Mouse (Mus musculus) layer of hippocampus, postnatal 10 days (tissue): ENCODE measurements around the gene Arhgef9. TPM values are rescaled to one million over a fixed set of nuclear protein-coding genes. Genes with fewer than 3 reads are reported as not detected.

Source experiments
- DNase-seq, 2 experiments: peaks; one replicate each; pipeline ENCODE4 v3.0.0; 2021; ENCODE audit warnings: low spot score in 2 of 2
- total RNA-seq, 2 experiments: library from RNA; stranded (reverse); gene quantifications; 2 replicates each; pipeline ENCODE4 v1.2.3; 2021

The Arhgef9 gene
- total RNA-seq, 2 experiments from 2014 or later: 139 to 150 TPM

- no peak for DNase-seq
Observed at GRCm38 (mm10) chrX:95012033-95012432, 184.6 kb downstream of the Arhgef9 start.

Other genes with a start within 250 kb of the Arhgef9 start
- gene Spin4, start 170.2 kb downstream of the Arhgef9 start, total RNA-seq: 1 to 10 TPM; 1.1 to 1.4 TPM
- gene Amer1, start 248.0 kb upstream of the Arhgef9 start, total RNA-seq: 10 to 100 TPM; 15.7 to 16.1 TPM